26 mouse cellular contexts compared by ENCODE assay signal in genomic region chr19:42571291-42571690, GRCm38 (mm10). TPM values are rescaled to one million over a fixed set of nuclear protein-coding genes. Genes with fewer than 3 reads are reported as not detected.
DNase-seq lines count a peak whose midpoint lies in the region; ATAC-seq and TF ChIP-seq lines count a peak whose summit lies in the region.
"Had no signal": no experiment of that assay in that cellular context is flagged by ENCODE, and none has a peak within 500 bp of the region (broad histone marks: within the 10 kb centered on the region; RNA-seq: fewer than 3 reads in every experiment).

No protein-coding gene starts in this region.

- no peak for TF ChIP-seq POLR2A in brain, embryonic 14.5 days (IDR thresholded peaks at IDR 0.05; ENCODE audit: borderline replicate concordance, extremely low read depth, insufficient read depth, insufficient read length, poor library complexity, severe bottlenecking)

- WGBS in hindbrain, embryonic 12.5 days, result 87% methylated on average over 4 of the region's 4 CpGs
- 61% methylated on average over 4 of the region's 4 CpGs for WGBS in hindbrain, postnatal 0 days
- 39% methylated on average over 4 of the region's 4 CpGs for WGBS in midbrain, postnatal 0 days

- no peaks in the 10 kb centered on the region for H3K4me1 ChIP-seq in hindbrain, embryonic 12.5 days
- no peaks in the 10 kb centered on the region for H3K4me1 ChIP-seq in hindbrain, postnatal 0 days (ENCODE audit: insufficient read depth, low read length)
- H3K4me1 ChIP-seq in midbrain, postnatal 0 days (ENCODE audit: insufficient read depth, low read length), result peaks cover 7% of the 10 kb centered on the region; the same call in 1 of the 2 replicates
- H3K4me1 ChIP-seq: limb, embryonic 13.5 days had no signal

- DNase-seq in hindbrain, postnatal 0 days (ENCODE audit: low spot score), result no peak
- peak; percentile 51 for DNase-seq in MN1 (ENCODE audit: low spot score)
- DNase-seq in brain, embryonic 14.5 days (ENCODE audit: low read depth), result peak; percentile 56
- DNase-seq in midbrain, postnatal 0 days (ENCODE audit: low spot score), result peak; percentile 14
- DNase-seq in kidney, postnatal 25 days, result no peak
- DNase-seq in heart, postnatal 25 days (ENCODE audit: low spot score), result no peak
- DNase-seq in urinary bladder, postnatal 4 days (ENCODE audit: low spot score in 2 of 2), result no peak
- DNase-seq: adrenal gland, adult 2 months; B cell, adult 2 months; cerebellum, adult 8-10 months; kidney, adult 9 months; lung, adult 18-20 months; lung, postnatal 10 days; right cerebral cortex, postnatal 25 days; spleen, adult 18-20 months had no signal

- no peak for ATAC-seq in hindbrain, embryonic 12.5 days (ENCODE audit: low FRiP score)
- ATAC-seq in hindbrain, postnatal 0 days, result no peak
- no peak for ATAC-seq in midbrain, postnatal 0 days (ENCODE audit: low FRiP score)
- ATAC-seq: hindbrain, embryonic 16.5 days; intestine, embryonic 16.5 days; liver, embryonic 12.5 days had no signal

- H3K4me2 ChIP-seq in hindbrain, embryonic 12.5 days (replicated peaks), result no peak overlapping the region
- H3K4me2 ChIP-seq in hindbrain, postnatal 0 days (ENCODE audit: low read depth, low read length), result no peak overlapping the region
- no peak overlapping the region; the same call in 1 of the 2 replicates for H3K4me2 ChIP-seq in midbrain, postnatal 0 days (ENCODE audit: low read depth, low read length, poor library complexity, severe bottlenecking)
- H3K4me2 ChIP-seq: heart, embryonic 11.5 days; limb, embryonic 13.5 days; liver, embryonic 12.5 days had no signal

- no peak overlapping the region for H3K4me3 ChIP-seq in hindbrain, embryonic 12.5 days
- H3K4me3 ChIP-seq in hindbrain, postnatal 0 days (ENCODE audit: low read length), result no peak overlapping the region
- no peak overlapping the region for H3K4me3 ChIP-seq in midbrain, postnatal 0 days (ENCODE audit: low read depth, low read length)
- H3K4me3 ChIP-seq: limb, embryonic 13.5 days; liver, embryonic 12.5 days had no signal

- no peaks in the 10 kb centered on the region for H3K36me3 ChIP-seq in hindbrain, embryonic 12.5 days
- H3K36me3 ChIP-seq in hindbrain, postnatal 0 days (ENCODE audit: insufficient read depth, low read length), result no peaks in the 10 kb centered on the region
- no peaks in the 10 kb centered on the region for H3K36me3 ChIP-seq in midbrain, postnatal 0 days (ENCODE audit: insufficient read depth, low read length)

- H3K27me3 ChIP-seq in hindbrain, embryonic 12.5 days, result no peaks in the 10 kb centered on the region
- no peaks in the 10 kb centered on the region for H3K27me3 ChIP-seq in hindbrain, postnatal 0 days (ENCODE audit: insufficient read depth, low read length)
- no peaks in the 10 kb centered on the region for H3K27me3 ChIP-seq in midbrain, postnatal 0 days (ENCODE audit: insufficient read depth, low read length)
- H3K27me3 ChIP-seq: CH12.LX; limb, embryonic 13.5 days; liver, embryonic 12.5 days had no signal

- intact Hi-C loops in heart, postnatal 25 days (cut with DNase I), result no loop called here

- H3K27ac ChIP-seq in hindbrain, embryonic 12.5 days, result peak overlapping the region; percentile 41; the same call in 1 of the 2 replicates
- no peak overlapping the region for H3K27ac ChIP-seq in hindbrain, postnatal 0 days
- no peak overlapping the region for H3K27ac ChIP-seq in midbrain, postnatal 0 days (ENCODE audit: low read depth, low read length)
- H3K27ac ChIP-seq: limb, embryonic 13.5 days; liver, embryonic 12.5 days had no signal

- no peak overlapping the region for H3K9ac ChIP-seq in hindbrain, embryonic 12.5 days
- H3K9ac ChIP-seq in hindbrain, postnatal 0 days (replicated peaks; ENCODE audit: low read length), result no peak overlapping the region
- H3K9ac ChIP-seq in midbrain, postnatal 0 days (replicated peaks; ENCODE audit: low read length, poor library complexity, severe bottlenecking), result no peak overlapping the region
- H3K9ac ChIP-seq: limb, embryonic 13.5 days; liver, embryonic 12.5 days had no signal

- TF ChIP-seq CTCF in hindbrain, postnatal 0 days (IDR thresholded peaks at IDR 0.05; ENCODE audit: low read depth), result no peak
- TF ChIP-seq CTCF in brain, embryonic 14.5 days (IDR thresholded peaks at IDR 0.05; ENCODE audit: borderline replicate concordance, extremely low read depth, insufficient read depth, insufficient read length), result no peak
- no peak for TF ChIP-seq CTCF in midbrain, postnatal 0 days (IDR thresholded peaks at IDR 0.05)

- no peaks in the 10 kb centered on the region for H3K9me3 ChIP-seq in hindbrain, embryonic 12.5 days (replicated peaks)
- H3K9me3 ChIP-seq in hindbrain, postnatal 0 days (ENCODE audit: low read length), result no peaks in the 10 kb centered on the region
- H3K9me3 ChIP-seq in midbrain, postnatal 0 days (ENCODE audit: low read length), result no peaks in the 10 kb centered on the region
- H3K9me3 ChIP-seq: G1E; limb, embryonic 13.5 days; liver, embryonic 12.5 days had no signal

RNA-seq across cellular contexts. Expression of gene Loxl4, which starts 41.3 kb away (rescaled TPM):
- polyA plus RNA-seq in hindbrain, embryonic 12.5 days (2016; fragmentation: Nextera tagmentation; extraction: Ambion mirVana), result 0.19 and 0.51 TPM in 2 replicates
- total RNA-seq in hindbrain, postnatal 0 days (2014; rRNA removed), result 0.72 and 0.78 TPM in 2 replicates
- polyA plus RNA-seq in hindbrain, postnatal 0 days (2015; fragmentation: Nextera tagmentation; extraction: Ambion mirVana), result 0.18 TPM in 1 of 2 replicates, not detected in the other
- 0.20 and 0.63 TPM in 2 replicates for polyA plus RNA-seq in brain, embryonic 14.5 days (2012; rRNA removed)
- 0.24 and 0.27 TPM in 2 replicates for total RNA-seq in midbrain, postnatal 0 days (2014; rRNA removed)
- polyA plus RNA-seq in midbrain, postnatal 0 days (2015; fragmentation: Nextera tagmentation; extraction: Ambion mirVana), result 0.10 and 0.11 TPM in 2 replicates
- 1 to 10 TPM; 1.2 to 1.3 TPM for total RNA-seq in heart, postnatal 25 days (2021)
- total RNA-seq: CH12.LX; G1E; granulocyte monocyte progenitor cell, adult 5-6 weeks; megakaryocyte progenitor cell, adult 5-6 weeks; monocyte, adult 5-6 weeks had no signal
- polyA plus RNA-seq: G1E had no signal

RNA-seq across cellular contexts. Expression of gene R3hcc1l, which starts 52.7 kb away (rescaled TPM):
- polyA plus RNA-seq in hindbrain, embryonic 12.5 days (2016; fragmentation: Nextera tagmentation; extraction: Ambion mirVana), result 19.9 and 23.3 TPM in 2 replicates
- 7.2 and 8.1 TPM in 2 replicates for total RNA-seq in hindbrain, postnatal 0 days (2014; rRNA removed)
- 8.8 and 10.5 TPM in 2 replicates for polyA plus RNA-seq in hindbrain, postnatal 0 days (2015; fragmentation: Nextera tagmentation; extraction: Ambion mirVana)
- polyA plus RNA-seq in brain, embryonic 14.5 days (2012; rRNA removed), result 8.7 and 13.4 TPM in 2 replicates
- total RNA-seq in midbrain, postnatal 0 days (2014; rRNA removed), result 7.7 and 12.9 TPM in 2 replicates
- 9.8 and 9.9 TPM in 2 replicates for polyA plus RNA-seq in midbrain, postnatal 0 days (2015; fragmentation: Nextera tagmentation; extraction: Ambion mirVana)
- 10 to 100 TPM; 20.8 to 23.3 TPM for total RNA-seq in heart, postnatal 25 days (2021)

Comparison
In these comparisons a context has a peak if more than half of its experiments do, and no peak if none do; other contexts are left out.
1. DNase-seq: peak in MN1 (single experiment), brain, embryonic 14.5 days (single experiment) and midbrain, postnatal 0 days (single experiment); none in hindbrain, postnatal 0 days (single experiment), kidney, postnatal 25 days (0 of 2), heart, postnatal 25 days (single experiment) and urinary bladder, postnatal 4 days (0 of 2).